Mouse (Mus musculus) limb, embryonic 11.5 days (tissue): ENCODE results near the gene Alkbh2. TPM values are rescaled to one million over a fixed set of nuclear protein-coding genes. Genes with fewer than 3 reads are reported as not detected.
A peak's percentile ranks its signal among the peaks of the same experiment; 100 is the strongest.

ENCODE experiments used
- ATAC-seq: fragments of 200-750 bp; cut with Nextera tagmentation; 2 replicates; pipeline ENCODE4 v1.8.0; 2017; ENCODE audit warnings: low read depth; ENCODE audit not compliant: insufficient number of reproducible peaks, low FRiP score, low TSS enrichment
- DNase-seq: peaks from one replicate; pipeline ENCODE4 v3.0.0-alpha.2; 2015; ENCODE audit warnings: low spot score
- H3K27ac ChIP-seq: fragments of 300-500 bp; sonication (generic); replicated peaks from 2 replicates; pipeline ENCODE4 v1.5.1; 2014; ENCODE audit warnings: low read depth, mild to moderate bottlenecking, low read length
- H3K27me3 ChIP-seq: fragments of 300-500 bp; sonication (generic); 2 replicates; pipeline ENCODE4 v1.6.1; 2014; ENCODE audit warnings: mild to moderate bottlenecking, low read length, mixed read lengths; ENCODE audit not compliant: control insufficient read depth, insufficient read depth
- H3K36me3 ChIP-seq: fragments of 300-500 bp; sonication (generic); 2 replicates; pipeline ENCODE4 v1.6.1; 2014; ENCODE audit warnings: mild to moderate bottlenecking, low read length, moderate library complexity, mixed read lengths; ENCODE audit not compliant: control insufficient read depth, insufficient read depth
- H3K4me1 ChIP-seq: fragments of 300-500 bp; sonication (generic); 2 replicates; pipeline ENCODE4 v1.6.1; 2014; ENCODE audit warnings: low read length, mixed read lengths; ENCODE audit not compliant: control insufficient read depth, insufficient read depth
- H3K4me2 ChIP-seq: fragments of 300-500 bp; sonication (generic); 2 replicates; pipeline ENCODE4 v1.6.1; 2014; ENCODE audit warnings: low read depth, mild to moderate bottlenecking, moderate library complexity; ENCODE audit not compliant: severe bottlenecking
- H3K4me3 ChIP-seq: fragments of 300-500 bp; sonication (generic); 2 replicates; pipeline ENCODE4 v1.5.1; 2014; ENCODE audit warnings: low read depth, low read length
- H3K9ac ChIP-seq: fragments of 300-500 bp; sonication (generic); 2 replicates; pipeline ENCODE4 v1.6.1; 2014; ENCODE audit warnings: mild to moderate bottlenecking, low read length
- H3K9me3 ChIP-seq: fragments of 300-500 bp; sonication (generic); 2 replicates; pipeline ENCODE4 v1.6.1; 2016; ENCODE audit warnings: low read length; ENCODE audit not compliant: control insufficient read depth
- WGBS: fragments of 180-500 bp; shearing (Covaris S2); extraction: QIAGEN DNeasy Blood & Tissue Kit; methylation state at CpG from one replicate; pipeline ENCODE4 v1.1.7; 2014; 5-methylcytosine and 5-hydroxymethylcytosine counted together
- polyA plus RNA-seq: library from polyadenylated mRNA; unstranded; fragments of >200 nt; fragmentation: Nextera tagmentation; extraction: Ambion mirVana; gene quantifications from 2 replicates; pipeline ENCODE4 v1.2.1, GENCODE M21; 2014

The Alkbh2 gene
- polyA plus RNA-seq, 1 experiment from 2014 or later: 14.6 TPM

- DNase-seq: no peak
- Histone ChIP-seq H3K27ac (no peak overlapping the region), H3K9ac (no peak overlapping the region), H3K4me3 (no peak overlapping the region), H3K4me1 (no peaks in the 10 kb centered on the region), H3K27me3 (no peaks in the 10 kb centered on the region), H3K9me3 (no peaks in the 10 kb centered on the region), H3K36me3 (no peaks in the 10 kb centered on the region), H3K4me2 (no peak overlapping the region)
- WGBS: 88% methylated on average over 12 of the region's 12 CpGs
- ATAC-seq: no peak
These were observed 24.5 kb upstream of the Alkbh2 start for GRCm38 (mm10) chr5:114152359-114153092.

- Histone ChIP-seq H3K27me3 (no peaks in the 10 kb centered on the region), H3K36me3 (no peaks in the 10 kb centered on the region), H3K4me2 (no peak overlapping the region), H3K9me3 (no peaks in the 10 kb centered on the region), H3K4me1 (peaks cover 9% of the 10 kb centered on the region), H3K27ac (no peak overlapping the region), H3K9ac (no peak overlapping the region), H3K4me3 (no peak overlapping the region)
- DNase-seq (no peak), ATAC-seq (no peak)
- WGBS: 85% methylated on average over 14 of the region's 14 CpGs
These were observed 19.3 kb upstream of the Alkbh2 start for GRCm38 (mm10) chr5:114147043-114147972.

- no peaks in the 10 kb centered on the region for H3K9me3 ChIP-seq
- H3K36me3 ChIP-seq: no peaks in the 10 kb centered on the region
- H3K4me2 ChIP-seq: no peak within 1 kb of the TSS
- no peak within 1 kb of the TSS for H3K9ac ChIP-seq
- ATAC-seq: no peak
- WGBS: 24% methylated on average over 19 of the region's 19 CpGs
- H3K4me1 ChIP-seq: peaks cover 9% of the 10 kb centered on the region
- peak; percentile 33 for DNase-seq
- H3K27me3 ChIP-seq: no peaks in the 10 kb centered on the region
- H3K4me3 ChIP-seq: no peak within 1 kb of the TSS
- H3K27ac ChIP-seq: no peak within 1 kb of the TSS
These were observed 18.2 kb upstream of the Alkbh2 start, which contains the start of gene Acacb for GRCm38 (mm10) chr5:114146028-114146888. TSS of gene Acacb (plus strand) at chr5:114146535.

GRCm38 (mm10) chr5:114139175-114139574 is 11.2 kb upstream of the Alkbh2 start:
- H3K4me2 ChIP-seq: no peak overlapping the region
- no peak for DNase-seq
- no peaks in the 10 kb centered on the region for H3K9me3 ChIP-seq
- no peaks in the 10 kb centered on the region for H3K27me3 ChIP-seq
- ATAC-seq: no peak
- no peak overlapping the region for H3K4me3 ChIP-seq
- H3K9ac ChIP-seq: no peak overlapping the region
- H3K27ac ChIP-seq: no peak overlapping the region
- H3K36me3 ChIP-seq: peaks cover 2% of the 10 kb centered on the region
- WGBS: 65% methylated on average over 9 of the region's 9 CpGs
- no peaks in the 10 kb centered on the region for H3K4me1 ChIP-seq

- Histone ChIP-seq H3K9me3 (no peaks in the 10 kb centered on the region), H3K4me3 (no peak overlapping the region), H3K36me3 (peaks cover 2% of the 10 kb centered on the region), H3K27ac (no peak overlapping the region), H3K4me1 (no peaks in the 10 kb centered on the region), H3K27me3 (no peaks in the 10 kb centered on the region), H3K4me2 (no peak overlapping the region), H3K9ac (no peak overlapping the region)
- ATAC-seq: no peak
- no peak for DNase-seq
- 80% methylated on average over 21 of the region's 21 CpGs for WGBS
These were observed 10.5 kb upstream of the Alkbh2 start for GRCm38 (mm10) chr5:114138277-114139164.

GRCm38 (mm10) chr5:114137481-114138276 is 9.7 kb upstream of the Alkbh2 start:
- Histone ChIP-seq H3K4me2 (no peak overlapping the region), H3K9me3 (no peaks in the 10 kb centered on the region), H3K9ac (no peak overlapping the region), H3K4me3 (no peak overlapping the region), H3K27me3 (no peaks in the 10 kb centered on the region), H3K27ac (no peak overlapping the region), H3K4me1 (peaks cover under 1% of the 10 kb centered on the region; the same call in 1 of the 2 replicates), H3K36me3 (peaks cover 2% of the 10 kb centered on the region)
- WGBS: 89% methylated on average over 15 of the region's 15 CpGs
- ATAC-seq (no peak), DNase-seq (no peak)

- Histone ChIP-seq H3K4me3 (no peak overlapping the region), H3K36me3 (peaks cover 2% of the 10 kb centered on the region), H3K9ac (no peak overlapping the region), H3K27ac (no peak overlapping the region), H3K4me1 (peaks cover 10% of the 10 kb centered on the region), H3K27me3 (no peaks in the 10 kb centered on the region), H3K9me3 (no peaks in the 10 kb centered on the region), H3K4me2 (no peak overlapping the region)
- 86% methylated on average over 10 of the region's 10 CpGs for WGBS
- DNase-seq (no peak), ATAC-seq (no peak)
These were observed 7.5 kb upstream of the Alkbh2 start for GRCm38 (mm10) chr5:114135516-114135915.
